Mouse (Mus musculus) CH12.LX (cell line): Measurements from ENCODE around the gene Capn11. TPM values are rescaled to one million over a fixed set of nuclear protein-coding genes. Genes with fewer than 3 reads are reported as not detected.

Source experiments
- DNase-seq: peaks from one replicate; pipeline ENCODE4 v3.0.0-alpha.2; 2013; ENCODE audit errors: extremely low read depth
- H3K27ac ChIP-seq: 2 replicates; pipeline ENCODE4 v1.5.1; 2012; ENCODE audit warnings: low read depth, mild to moderate bottlenecking, control low read depth, moderate library complexity; ENCODE audit not compliant: insufficient read depth
- H3K27me3 ChIP-seq: replicated peaks from 2 replicates; pipeline ENCODE3; 2012; ENCODE audit warnings: inconsistent platforms
- H3K36me3 ChIP-seq, 2 experiments: replicated peaks in 1 of 2; 2 replicates each; pipeline versions ENCODE3 to v1.6.1; 2012; ENCODE audit warnings: inconsistent platforms in 1 of 2, low read length in 1 of 2, mild to moderate bottlenecking in 1 of 2, mixed read lengths in 1 of 2, moderate library complexity in 1 of 2; ENCODE audit not compliant: control insufficient read depth in 1 of 2, insufficient read depth in 1 of 2
- H3K4me1 ChIP-seq, 2 experiments: 2 replicates each; pipeline ENCODE4 v1.6.1; 2012; ENCODE audit warnings: inconsistent platforms in 1 of 2, moderate library complexity in 1 of 2; ENCODE audit not compliant: insufficient read depth in 2 of 2, control insufficient read depth in 1 of 2
- H3K4me2 ChIP-seq: 2 replicates; pipeline ENCODE4 v1.6.1; 2012; ENCODE audit warnings: low read depth, mild to moderate bottlenecking, control low read depth; ENCODE audit not compliant: poor library complexity, insufficient read depth, severe bottlenecking
- H3K4me3 ChIP-seq, 3 experiments: fragments of 150-350 bp in 1 of 3; sonication (generic) in 1 of 3; replicated peaks in 1 of 3; 2 replicates each; pipeline versions ENCODE3 to v1.5.1; 2011 to 2012; ENCODE audit warnings: low read depth in 2 of 3, low read length in 2 of 3, mild to moderate bottlenecking in 2 of 3, moderate library complexity in 2 of 3, control low read depth in 1 of 3, improper control_type of control experiment in 1 of 3, inconsistent platforms in 1 of 3, mixed read lengths in 1 of 3; ENCODE audit not compliant: poor library complexity in 1 of 3
- H3K79me2 ChIP-seq: replicated peaks from 2 replicates; pipeline ENCODE4 v1.6.1; 2012; ENCODE audit warnings: mild to moderate bottlenecking, moderate library complexity; ENCODE audit not compliant: control insufficient read depth, poor library complexity, insufficient read depth, severe bottlenecking; ENCODE audit errors: extremely low read depth
- H3K9ac ChIP-seq: 2 replicates; pipeline ENCODE4 v1.6.1; 2012; ENCODE audit warnings: low read depth, mild to moderate bottlenecking, control low read depth, moderate library complexity; ENCODE audit not compliant: insufficient read depth
- H3K9me3 ChIP-seq: replicated peaks from 2 replicates; pipeline ENCODE3; 2012; ENCODE audit warnings: low read length, inconsistent platforms, mixed read lengths
- CHD1 ChIP-seq: IDR thresholded peaks from 2 replicates; pipeline ENCODE4 v1.6.1; 2012; ENCODE audit warnings: low read depth, low read length, improper control_type of control experiment, inconsistent platforms
- CTCF ChIP-seq, 2 experiments: IDR thresholded peaks in 1 of 2; conservative IDR thresholded peaks in 1 of 2; 2 replicates each; pipeline ENCODE4 v1.5.1; 2011 to 2012; ENCODE audit warnings: low read depth in 2 of 2, low read length in 2 of 2, improper control_type of control experiment in 1 of 2, inconsistent platforms in 1 of 2, mild to moderate bottlenecking in 1 of 2, moderate library complexity in 1 of 2
- EP300 ChIP-seq: IDR thresholded peaks from 2 replicates; pipeline ENCODE4 v1.6.1; 2011; ENCODE audit warnings: low read length, improper control_type of control experiment
- GABPA ChIP-seq: IDR thresholded peaks from 2 replicates; pipeline ENCODE4 v1.6.1; 2012; ENCODE audit warnings: low read depth, low read length, improper control_type of control experiment, inconsistent platforms; ENCODE audit not compliant: insufficient replicate concordance
- JUN ChIP-seq: IDR thresholded peaks from 2 replicates; pipeline ENCODE4 v1.6.1; 2011; ENCODE audit warnings: low read depth, mild to moderate bottlenecking, low read length, improper control_type of control experiment, moderate library complexity; ENCODE audit not compliant: insufficient read depth
- JUND ChIP-seq: conservative IDR thresholded peaks from 2 replicates; pipeline ENCODE4 v1.6.1; 2011; ENCODE audit warnings: low read depth, low read length, improper control_type of control experiment
- MAFK ChIP-seq: IDR thresholded peaks from 2 replicates; pipeline ENCODE4 v1.6.1; 2011; ENCODE audit warnings: low read length, improper control_type of control experiment; ENCODE audit not compliant: insufficient replicate concordance
- MXI1 ChIP-seq: IDR thresholded peaks from 2 replicates; pipeline ENCODE4 v1.6.1; 2011; ENCODE audit warnings: mild to moderate bottlenecking, low read depth, low read length, improper control_type of control experiment
- NELFE ChIP-seq: IDR thresholded peaks from 2 replicates; pipeline ENCODE4 v1.6.1; 2011; ENCODE audit warnings: low read depth, low read length, improper control_type of control experiment
- RAD21 ChIP-seq: IDR thresholded peaks from 2 replicates; pipeline ENCODE4 v1.6.1; 2011; ENCODE audit warnings: low read depth, mild to moderate bottlenecking, low read length, improper control_type of control experiment, moderate library complexity
- TBP ChIP-seq: conservative IDR thresholded peaks from 2 replicates; pipeline ENCODE4 v1.6.1; 2011; ENCODE audit warnings: low read depth, low read length, improper control_type of control experiment
- TCF12 ChIP-seq: IDR thresholded peaks from 2 replicates; pipeline ENCODE4 v1.6.1; 2014; ENCODE audit warnings: low read depth, mild to moderate bottlenecking, inconsistent platforms, low read length, improper control_type of control experiment
- ZC3H11A ChIP-seq: IDR thresholded peaks from 2 replicates; pipeline ENCODE4 v1.6.1; 2012; ENCODE audit warnings: low read depth, mild to moderate bottlenecking, inconsistent platforms, low read length, improper control_type of control experiment
- ZMIZ1 ChIP-seq: IDR thresholded peaks from 2 replicates; pipeline ENCODE4 v1.6.1; 2012; ENCODE audit warnings: low read depth, mild to moderate bottlenecking, inconsistent platforms, low read length, improper control_type of control experiment
- ZNF384 ChIP-seq: IDR thresholded peaks from 2 replicates; pipeline ENCODE4 v1.6.1; 2012; ENCODE audit warnings: low read depth, low read length, improper control_type of control experiment, inconsistent platforms
- dilution Hi-C: fragments of 300-500 bp; cut with MboI; formaldehyde crosslinking; loops from 2 replicates; pipeline ENCODE4 v1.14.3; 2020; ENCODE audit warnings: low sequenced_read_pairs; ENCODE audit not compliant: extremely low pct_unique_long_range_greater_than_20kb, extremely low pct_ligation_motif_present
- in situ Hi-C: fragments of 300-500 bp; cut with MboI; formaldehyde crosslinking; loops from 3 replicates; pipeline ENCODE4 v1.14.3; 2019; ENCODE audit warnings: low sequenced_read_pairs, low pct_ligation_motif_present, low pct_unique_long_range_greater_than_20kb, mixed read lengths
- polyA plus RNA-seq: library from polyadenylated mRNA; unstranded; fragments of >175 nt; gene quantifications from 2 replicates; pipeline ENCODE4 v1.2.1, GENCODE M21; 2012; ENCODE audit warnings: low read depth; ENCODE audit not compliant: insufficient read length
- total RNA-seq, 2 experiments: library from RNA; depleted of rRNA; stranded (reverse); fragments of 300-350 nt in 1 of 2; fragments of >200 nt in 1 of 2; gene quantifications; 2 replicates each; pipeline ENCODE4 v1.2.3; 2012 to 2014

The Capn11 gene
- total and polyA plus RNA-seq, 3 experiments: 0.09 TPM; not detected in 2

DNA sequence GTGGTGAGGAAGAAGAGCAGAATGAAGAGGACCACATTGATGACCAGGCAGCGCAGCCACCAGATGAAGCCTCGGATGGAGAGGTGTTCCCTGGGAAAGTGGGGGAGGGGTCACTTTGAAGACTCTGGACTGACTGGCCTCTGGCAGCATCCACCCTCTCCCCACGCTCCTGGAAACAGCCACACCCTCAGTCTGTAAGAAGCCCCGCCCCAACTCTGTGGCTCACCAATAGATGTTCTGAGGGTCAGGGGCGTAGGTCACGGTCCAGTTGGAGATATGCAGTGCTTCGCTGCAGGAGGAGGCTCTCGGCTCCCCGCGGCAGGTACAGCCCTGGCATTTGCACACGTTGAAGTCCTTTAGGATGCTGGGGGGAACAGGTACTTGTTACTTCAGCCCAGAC lies 7.0 kb upstream of the Capn11 start:
- no peaks in the 10 kb centered on the region for H3K79me2 ChIP-seq
- in situ Hi-C loops: loop anchor here (25.0 kb wide), 1 partner anchor 179 kb away; the partner anchor contains the start of gene Spats1
- peaks cover 0 to 3% of the 10 kb centered on the region in 2 experiments; a peak in 2 of 4 replicates for H3K4me1 ChIP-seq
- no peak for DNase-seq
- TF ChIP-seq NELFE: no peak
- no peak for TF ChIP-seq ZMIZ1
- TF ChIP-seq, all 38 proteins: peak for 0
- Histone ChIP-seq H3K9me3 (no peaks in the 10 kb centered on the region), H3K4me3 (no peak overlapping the region), H3K27me3 (no peaks in the 10 kb centered on the region), H3K36me3 (peaks cover 0 to 78% of the 10 kb centered on the region in 2 experiments), H3K4me2 (no peak overlapping the region), H3K9ac (no peak overlapping the region), H3K27ac (no peak overlapping the region)
- dilution Hi-C loops: no loop called here

DNA sequence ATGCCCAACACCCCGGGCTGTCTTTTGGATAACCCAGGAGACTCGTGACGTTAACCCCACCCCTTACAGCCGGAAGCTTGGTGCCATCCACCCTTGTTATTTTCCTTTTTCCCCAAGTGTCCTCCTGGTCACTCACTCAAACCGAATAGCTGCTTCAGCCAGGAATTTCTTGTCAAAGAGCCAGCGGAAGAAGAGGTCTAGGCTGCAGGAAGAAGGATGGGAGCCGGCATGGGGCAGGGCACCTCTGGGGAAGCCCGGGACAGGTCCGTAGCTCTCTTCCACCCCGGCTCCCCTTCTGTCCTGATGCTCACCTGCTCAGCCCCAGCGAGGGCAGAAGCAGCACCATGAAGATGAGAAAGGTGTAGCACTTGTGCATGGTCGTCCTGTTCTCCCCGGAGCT lies 5.5 kb upstream of the Capn11 start:
- Histone ChIP-seq H3K36me3 (peaks cover 0 to 72% of the 10 kb centered on the region in 2 experiments), H3K27me3 (no peaks in the 10 kb centered on the region), H3K4me1 (peaks cover 0 to 3% of the 10 kb centered on the region in 2 experiments; a peak in 2 of 4 replicates), H3K79me2 (no peaks in the 10 kb centered on the region), H3K9me3 (no peaks in the 10 kb centered on the region), H3K4me2 (no peak overlapping the region), H3K27ac (no peak overlapping the region), H3K4me3 (no peak overlapping the region), H3K9ac (no peak overlapping the region)
- DNase-seq: no peak
- in situ Hi-C loops: loop anchor here (25.0 kb wide), 1 partner anchor 177 kb away; the partner anchor contains the start of gene Spats1
- dilution Hi-C loops: no loop called here
- TF ChIP-seq EP300: no peak
- TF ChIP-seq RAD21: no peak
- no peak for TF ChIP-seq MXI1
- TF ChIP-seq NELFE: no peak
- no peak for TF ChIP-seq TCF12
- no peak for TF ChIP-seq ZNF384
- no peak for TF ChIP-seq CHD1
- no peak for TF ChIP-seq CTCF (conservative IDR thresholded peaks at IDR 0.05 in 1 of 2, IDR thresholded peaks at IDR 0.05 in 1 of 2; ENCODE audit: low read depth in 2 of 2, low read length in 2 of 2)
- no peak for TF ChIP-seq TBP
- no peak for TF ChIP-seq ZMIZ1
- TF ChIP-seq GABPA: no peak
- TF ChIP-seq JUND: no peak
- TF ChIP-seq ZC3H11A: no peak
- no peak for TF ChIP-seq MAFK
- no peak for TF ChIP-seq JUN
